Mouse (Mus musculus): ENCODE data around the gene Tlx2.
A peak's percentile ranks its signal among the peaks of the same experiment; 100 is the strongest.

Tlx2 gene

GRCm38 (mm10) chr6:83054074-83054851 lies 15.8 kb downstream of the Tlx2 start, which contains the start of gene Aup1:
Gene Aup1, plus strand, starts transcription at chr6:83054521.
- DNase-seq = peak; percentile 96

DNA sequence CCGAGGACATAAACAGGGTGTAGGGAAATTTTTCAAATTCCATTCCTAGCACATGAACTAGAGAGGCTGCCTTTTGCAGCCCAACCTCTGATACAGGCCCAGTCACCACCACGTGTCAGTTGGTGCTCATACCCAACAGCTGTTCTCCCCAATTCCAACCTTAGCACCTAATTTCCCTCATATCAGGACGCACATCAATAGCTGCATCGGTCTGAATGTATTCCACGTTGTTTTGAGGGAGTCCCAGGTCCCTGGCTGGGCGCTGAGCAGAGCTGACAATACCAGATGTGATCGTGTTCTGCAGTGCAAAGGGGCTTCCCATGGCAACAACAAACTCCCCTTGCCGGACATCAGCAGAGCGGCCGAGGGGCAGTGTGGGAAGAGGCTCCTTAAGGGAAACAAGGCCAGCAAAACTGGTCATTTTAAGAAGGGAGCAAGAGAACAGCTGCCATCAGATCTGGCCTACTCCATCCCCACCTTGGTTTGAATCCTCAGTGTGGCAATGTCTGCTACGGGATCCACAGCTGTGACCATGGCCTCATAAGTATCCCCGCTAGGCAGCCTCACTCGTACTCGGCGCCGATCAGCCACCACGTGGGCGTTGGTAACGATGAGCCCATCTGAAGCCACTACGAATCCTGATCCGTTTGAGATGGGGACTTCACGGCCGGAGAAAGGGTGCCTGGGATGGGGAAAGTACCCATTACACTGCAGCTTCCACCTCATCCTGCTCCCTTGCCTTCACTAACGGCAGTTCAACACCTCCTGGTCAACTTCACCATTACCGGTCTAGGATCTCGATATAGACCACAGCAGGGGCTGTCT lies 16.7 kb downstream of the Tlx2 start:
- DNase-seq = peak; percentile 52

DNA sequence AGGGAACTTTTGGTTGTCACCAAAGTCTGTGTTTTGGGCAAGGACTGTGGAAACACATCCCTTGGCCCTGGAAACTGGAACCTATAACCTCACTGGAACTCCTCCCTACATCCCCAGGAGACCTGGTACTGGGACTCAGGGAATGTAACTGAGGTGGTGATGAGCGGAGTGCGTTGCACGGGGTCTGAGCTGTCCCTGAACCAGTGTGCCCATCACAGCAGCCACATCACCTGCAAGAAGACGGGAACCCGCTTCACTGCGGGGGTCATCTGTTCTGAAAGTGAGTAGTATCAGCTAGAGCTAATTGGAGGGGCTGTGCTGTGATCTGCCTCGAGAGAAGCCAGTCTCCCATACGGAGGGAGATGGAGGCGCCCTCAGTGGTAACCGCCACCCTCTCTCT lies 20.7 kb downstream of the Tlx2 start:
- no peak for DNase-seq

GRCm38 (mm10) chr6:83044742-83045141 lies 25.4 kb downstream of the Tlx2 start:
- DNase-seq = no peak

DNA sequence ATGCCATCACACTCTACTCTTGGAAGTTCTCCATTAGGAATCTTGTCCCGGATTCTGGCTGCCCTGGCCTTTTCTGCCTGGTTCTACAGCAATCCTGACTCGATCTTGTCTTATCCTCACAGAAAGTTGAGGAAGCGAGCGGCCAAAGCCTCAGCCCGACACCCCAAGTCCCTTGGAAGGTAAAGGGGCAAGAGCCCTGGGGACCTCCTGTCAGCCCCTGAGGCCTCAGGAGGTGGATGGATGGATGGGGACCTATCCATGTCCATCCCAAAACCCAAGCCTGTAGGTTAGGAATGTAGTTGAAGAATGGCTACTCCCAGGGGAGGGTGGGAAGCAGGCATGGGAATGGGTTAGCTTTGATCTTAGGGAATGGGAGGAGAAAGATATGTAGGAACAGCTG lies 26.1 kb downstream of the Tlx2 start:
- DNase-seq = no peak

DNA sequence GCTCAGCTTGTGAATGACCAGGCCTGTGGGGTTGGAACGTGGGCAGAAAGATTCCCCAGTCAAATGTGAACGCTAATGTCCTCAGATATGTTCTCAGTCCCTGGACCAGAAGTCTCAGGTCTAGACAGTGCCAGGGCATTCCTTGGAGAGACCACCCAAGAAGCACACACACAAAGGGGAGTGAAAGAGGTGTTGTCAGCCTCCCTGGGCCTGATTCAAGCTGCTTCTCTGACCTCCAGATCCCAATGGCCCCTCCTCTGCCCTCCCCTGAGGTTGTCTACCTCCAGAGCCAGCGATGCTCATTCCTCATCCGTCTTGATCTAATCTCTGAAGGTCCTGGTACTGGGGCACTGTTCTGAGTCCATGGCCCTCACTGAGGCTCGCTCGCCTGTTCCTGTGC lies 26.5 kb downstream of the Tlx2 start:
- DNase-seq = no peak

DNA sequence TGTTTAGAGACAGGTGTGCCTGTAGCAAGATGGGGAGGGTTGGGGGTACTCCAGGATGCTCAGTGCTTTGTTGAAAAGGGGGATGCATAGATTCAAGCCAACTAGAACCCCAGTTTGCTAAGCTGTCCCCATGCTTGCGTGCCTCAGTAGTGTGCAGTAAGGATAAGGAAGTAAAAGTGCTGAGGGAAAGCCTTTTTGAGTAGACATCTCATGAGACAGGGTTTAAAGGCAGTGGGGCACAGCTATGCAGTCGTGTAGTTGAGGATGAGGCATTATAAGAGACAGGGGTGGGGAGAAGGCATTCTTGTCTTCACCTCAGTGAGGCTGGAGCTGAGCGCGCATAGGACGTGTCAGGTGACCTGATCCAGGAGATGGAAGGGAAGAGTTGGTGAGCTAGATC lies 29.5 kb downstream of the Tlx2 start:
- no peak for DNase-seq

- DNase-seq = peak; percentile 96
Measured at GRCm38 (mm10) chr6:83038496-83039012, 31.5 kb downstream of the Tlx2 start.

GRCm38 (mm10) chr6:83037188-83037587 lies 32.9 kb downstream of the Tlx2 start:
- no peak for DNase-seq

DNA sequence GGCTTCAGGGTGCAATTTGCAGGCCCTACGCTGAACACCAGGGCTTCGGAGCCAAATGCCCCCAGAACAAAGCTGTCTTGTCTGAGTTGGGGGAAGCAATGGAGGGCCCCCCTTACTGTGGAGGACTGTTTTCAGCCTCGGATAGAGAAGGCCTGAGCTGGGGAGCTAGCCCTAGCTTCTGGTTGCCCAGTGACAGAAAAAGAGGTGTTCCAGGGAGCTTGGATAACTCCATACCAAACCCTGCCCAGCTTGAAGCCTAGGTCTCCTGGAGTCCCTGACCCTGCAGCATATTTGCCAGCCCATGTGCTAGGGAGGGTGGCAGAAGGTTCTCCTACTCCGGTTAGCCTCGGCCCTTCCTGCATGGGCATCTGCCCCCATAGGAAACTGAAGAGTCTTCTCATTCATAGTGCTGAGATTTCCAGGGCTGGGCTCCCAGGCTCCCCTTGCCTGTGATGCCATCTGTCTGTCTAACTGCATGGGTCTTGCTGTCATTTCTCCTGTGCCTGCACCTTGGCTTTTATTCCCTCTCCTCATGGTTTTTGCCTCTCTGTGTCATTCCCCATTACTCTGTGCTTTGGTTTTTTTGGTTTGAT lies 35.5 kb downstream of the Tlx2 start:
- no peak for DNase-seq

- peak; percentile 80 for DNase-seq
Measured at GRCm38 (mm10) chr6:83033249-83034185, 36.6 kb downstream of the Tlx2 start, which contains the start of the genes Dok1 and Loxl3. Gene Dok1, minus strand, starts transcription at chr6:83033471. Gene Loxl3, plus strand, starts transcription at chr6:83034173.

GRCm38 (mm10) chr6:83032769-83033191 lies 37.3 kb downstream of the Tlx2 start:
- DNase-seq = peak; percentile 74

DNA sequence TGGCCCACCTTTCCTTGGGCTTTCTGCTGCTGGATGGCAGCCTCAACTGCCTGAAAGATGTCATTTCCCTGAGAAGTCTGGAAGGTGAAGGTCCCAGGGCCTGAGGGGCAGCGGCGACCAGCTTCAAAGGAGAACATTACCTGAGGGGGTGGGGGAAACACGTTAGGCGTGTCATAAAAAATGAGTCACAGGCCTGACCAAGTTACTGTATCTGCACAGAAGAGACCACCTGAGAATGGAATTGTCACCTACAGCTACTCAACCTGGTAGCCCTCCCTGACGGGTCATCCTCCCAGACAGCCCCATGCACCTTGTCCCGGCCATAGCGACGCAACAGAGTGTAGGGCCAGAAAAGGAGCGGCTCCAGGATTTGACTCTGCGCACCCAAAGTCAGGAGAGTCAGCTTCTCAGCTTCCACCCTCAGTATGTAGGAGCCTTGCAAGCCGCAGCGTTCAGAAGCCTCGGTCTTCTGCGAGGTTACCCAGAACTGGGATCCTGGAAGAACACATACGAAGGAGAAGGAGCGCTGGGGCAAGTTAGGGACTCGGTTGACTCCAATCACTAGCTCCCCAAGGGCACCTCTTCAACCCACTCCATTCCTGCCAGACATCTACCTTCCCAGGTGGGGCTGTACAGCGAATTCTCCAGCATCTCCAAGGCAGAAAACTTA lies 38.0 kb downstream of the Tlx2 start:
- no peak for DNase-seq

GRCm38 (mm10) chr6:83031111-83031510 lies 39.0 kb downstream of the Tlx2 start:
- no peak for DNase-seq

DNA sequence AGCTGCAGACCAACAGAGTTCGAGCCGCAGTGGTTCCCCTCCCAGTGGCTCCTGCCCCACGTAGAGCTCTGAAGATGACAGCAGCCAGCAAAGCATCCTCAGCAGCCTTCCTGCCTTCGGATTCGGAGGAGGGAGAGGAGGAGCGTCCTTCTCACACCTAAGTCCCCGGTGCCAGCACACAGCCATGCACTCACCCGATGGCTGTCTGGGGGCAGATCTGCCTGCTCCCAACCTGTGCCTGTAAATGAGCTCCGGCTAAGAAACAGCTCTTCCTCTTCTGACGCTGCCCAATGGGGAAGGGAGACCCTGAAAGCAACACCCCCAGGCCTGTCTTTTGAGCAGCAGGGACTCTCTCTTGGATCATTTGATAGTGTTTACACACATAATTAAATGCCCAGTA lies 40.3 kb downstream of the Tlx2 start:
- no peak for DNase-seq

DNA sequence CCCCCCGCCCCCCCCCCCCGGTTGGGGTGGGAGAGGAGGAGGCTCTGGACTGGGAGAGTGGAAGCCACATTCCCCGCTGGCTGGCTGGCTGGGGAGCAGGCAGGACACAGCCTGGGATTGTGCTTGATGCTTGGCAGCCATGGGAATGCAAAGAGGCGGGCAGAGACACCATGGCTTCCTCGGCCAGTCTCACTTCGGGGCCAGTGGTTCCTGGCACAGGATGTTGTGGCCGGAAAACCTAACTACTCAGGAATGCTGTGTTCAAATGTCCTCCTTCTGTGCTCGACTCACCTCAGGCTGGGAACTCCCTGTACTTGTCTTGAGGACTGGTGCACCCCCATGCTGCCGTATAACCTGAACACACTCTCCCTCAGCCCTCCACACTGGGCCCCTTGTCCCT lies 42.4 kb downstream of the Tlx2 start:
- no peak for DNase-seq

GRCm38 (mm10) chr6:83027293-83027692 lies 42.8 kb downstream of the Tlx2 start:
- no peak for DNase-seq

DNA sequence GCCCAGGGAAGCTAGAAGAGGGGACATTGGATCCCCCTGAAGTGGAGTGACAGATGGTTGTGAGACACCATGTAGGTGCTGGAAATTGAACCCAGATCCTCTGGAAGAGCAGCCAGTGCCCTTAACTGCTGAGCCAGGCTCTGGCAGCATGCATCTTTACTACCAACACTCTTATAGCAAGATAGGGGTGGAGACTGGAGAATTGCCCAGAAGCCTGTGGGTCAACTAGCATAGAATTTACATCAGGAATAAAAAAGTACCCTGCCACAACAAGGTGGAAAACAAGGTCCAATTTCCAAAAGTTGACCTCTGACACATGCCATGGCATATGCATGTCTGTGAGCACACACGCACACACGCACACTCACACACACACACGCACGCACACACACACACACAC lies 44.9 kb downstream of the Tlx2 start:
- DNase-seq = no peak

DNA sequence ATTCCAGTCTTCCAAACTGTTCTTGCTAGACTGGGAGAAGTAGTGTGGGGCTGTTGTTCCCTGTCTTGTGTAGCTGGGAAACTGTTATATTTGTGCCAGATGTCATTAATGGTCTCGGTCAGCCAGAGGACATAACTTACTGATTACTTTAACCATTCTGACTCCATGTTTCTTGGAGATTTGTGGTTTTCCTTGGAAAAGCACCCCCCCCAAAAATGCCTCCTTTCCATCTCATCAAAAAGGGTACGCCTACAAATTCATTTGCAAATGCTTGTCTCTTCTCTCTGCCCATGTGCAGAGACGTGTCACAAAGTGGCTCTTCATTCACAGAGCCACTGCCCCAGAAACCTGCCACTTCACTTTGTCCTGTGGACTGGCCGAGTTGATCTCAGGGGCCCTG lies 45.7 kb downstream of the Tlx2 start:
- DNase-seq = no peak

GRCm38 (mm10) chr6:83023786-83024185 lies 46.3 kb downstream of the Tlx2 start:
- DNase-seq = no peak

GRCm38 (mm10) chr6:83023008-83023407 lies 47.1 kb downstream of the Tlx2 start:
- no peak for DNase-seq
